Mouse (Mus musculus) intestine, embryonic 15.5 days (tissue): ENCODE data around the gene Rbsn. TPM values are rescaled to one million over a fixed set of nuclear protein-coding genes. Genes with fewer than 3 reads are reported as not detected.

Experiments
- ATAC-seq: fragments of 200-750 bp; cut with Nextera tagmentation; 2 replicates; pipeline ENCODE4 v1.8.0; 2017; ENCODE audit warnings: moderate TSS enrichment, moderate library complexity
- H3K27ac ChIP-seq: fragments of 300-500 bp; sonication (generic); 2 replicates; pipeline ENCODE4 v1.5.1; 2015; ENCODE audit warnings: mild to moderate bottlenecking, inconsistent platforms
- H3K27me3 ChIP-seq: fragments of 300-500 bp; sonication (generic); replicated peaks from 2 replicates; pipeline ENCODE4 v1.6.1; 2015; ENCODE audit warnings: inconsistent platforms
- H3K36me3 ChIP-seq: fragments of 300-500 bp; sonication (generic); 2 replicates; pipeline ENCODE4 v1.6.1; 2015; ENCODE audit warnings: inconsistent platforms
- H3K4me1 ChIP-seq: fragments of 300-500 bp; sonication (generic); replicated peaks from 2 replicates; pipeline ENCODE4 v1.6.1; 2015; ENCODE audit warnings: inconsistent platforms
- H3K4me2 ChIP-seq: fragments of 300-500 bp; sonication (generic); replicated peaks from 2 replicates; pipeline ENCODE4 v1.6.1; 2015; ENCODE audit warnings: mild to moderate bottlenecking, inconsistent platforms
- H3K4me3 ChIP-seq: fragments of 300-500 bp; sonication (generic); replicated peaks from 2 replicates; pipeline ENCODE4 v1.5.1; 2015; ENCODE audit warnings: inconsistent platforms
- H3K9ac ChIP-seq: fragments of 300-500 bp; sonication (generic); 2 replicates; pipeline ENCODE4 v1.6.1; 2015; ENCODE audit warnings: inconsistent platforms
- H3K9me3 ChIP-seq: fragments of 300-500 bp; sonication (generic); 2 replicates; pipeline ENCODE4 v1.6.1; 2016; ENCODE audit warnings: inconsistent platforms
- WGBS: fragments of 180-500 bp; shearing (Covaris S2); methylation state at CpG from one replicate; pipeline ENCODE4 v1.1.7; 2015; 5-methylcytosine and 5-hydroxymethylcytosine counted together
- polyA plus RNA-seq: library from polyadenylated mRNA; unstranded; fragments of >200 nt; fragmentation: Nextera tagmentation; extraction: Ambion mirVana; gene quantifications from 2 replicates; pipeline ENCODE4 v1.2.1, GENCODE M21; 2015

The Rbsn gene
- polyA plus RNA-seq, 1 experiment from 2014 or later, result 21.4 TPM

GRCm38 (mm10) chr6:92153774-92154173 lies 61.0 kb downstream of the Rbsn start:
- H3K4me1 ChIP-seq, result no peaks in the 10 kb centered on the region
- 48% methylated on average over 1 of the region's 1 CpGs for WGBS
- H3K9ac ChIP-seq, result no peak overlapping the region
- no peak for ATAC-seq
- H3K27me3 ChIP-seq, result no peaks in the 10 kb centered on the region
- H3K36me3 ChIP-seq, result peaks cover 42% of the 10 kb centered on the region
- H3K9me3 ChIP-seq, result no peaks in the 10 kb centered on the region
- no peak overlapping the region for H3K4me2 ChIP-seq
- H3K4me3 ChIP-seq, result no peak overlapping the region
- H3K27ac ChIP-seq, result no peak overlapping the region

- Histone ChIP-seq H3K36me3 (peaks cover 12% of the 10 kb centered on the region; the same call in 1 of the 2 replicates), H3K27me3 (no peaks in the 10 kb centered on the region), H3K9ac (no peak overlapping the region), H3K9me3 (no peaks in the 10 kb centered on the region), H3K4me2 (no peak overlapping the region), H3K4me3 (no peak overlapping the region), H3K4me1 (no peaks in the 10 kb centered on the region), H3K27ac (no peak overlapping the region)
- ATAC-seq, result no peak
- 97% methylated on average over 4 of the region's 4 CpGs for WGBS
Measured at GRCm38 (mm10) chr6:92145881-92146280, 68.8 kb downstream of the Rbsn start.

Other genes starting within 250 kb of the Rbsn start
- 6.7 and 7.0 TPM in 2 replicates for gene Fgd5, start 236.0 kb downstream of the Rbsn start, polyA plus RNA-seq
- 18.3 and 19.3 TPM in 2 replicates for gene Nr2c2, start 123.5 kb downstream of the Rbsn start, polyA plus RNA-seq
- gene Mrps25, start 30.9 kb downstream of the Rbsn start, polyA plus RNA-seq, result 103 and 109 TPM in 2 replicates
- gene Trh, start 29.7 kb upstream of the Rbsn start, polyA plus RNA-seq, result 3.7 and 4.4 TPM in 2 replicates